Mouse (Mus musculus) embryonic stem cell, embryonic (primary cell): ENCODE measurements at regions not wholly inside any gene's neighbourhood (a gene's known extent, or its start where the extent isn't known, plus 50 kb on each side); places are given as distances from the start of the nearest gene placed in this dataset.

Experiments used
- CTCF ChIA-PET, 4 experiments: fragments of 300-600 bp in 2 of 4; fragments of 350-600 bp in 2 of 4; sonication (Branson Sonifier 250); formaldehyde crosslinking; loops; one replicate each; lab custom pipeline; 2022; ENCODE audit warnings: inconsistent platforms in 2 of 4; lab: Charles Lee
- POLR2A ChIA-PET, 4 experiments: fragments of 300-600 bp in 2 of 4; fragments of 350-600 bp in 2 of 4; sonication (Branson Sonifier 250); formaldehyde crosslinking; loops; one replicate each; lab custom pipeline; 2022; ENCODE audit warnings: antibody characterized with exemption in 4 of 4, inconsistent platforms in 1 of 4; lab: Charles Lee

DNA sequence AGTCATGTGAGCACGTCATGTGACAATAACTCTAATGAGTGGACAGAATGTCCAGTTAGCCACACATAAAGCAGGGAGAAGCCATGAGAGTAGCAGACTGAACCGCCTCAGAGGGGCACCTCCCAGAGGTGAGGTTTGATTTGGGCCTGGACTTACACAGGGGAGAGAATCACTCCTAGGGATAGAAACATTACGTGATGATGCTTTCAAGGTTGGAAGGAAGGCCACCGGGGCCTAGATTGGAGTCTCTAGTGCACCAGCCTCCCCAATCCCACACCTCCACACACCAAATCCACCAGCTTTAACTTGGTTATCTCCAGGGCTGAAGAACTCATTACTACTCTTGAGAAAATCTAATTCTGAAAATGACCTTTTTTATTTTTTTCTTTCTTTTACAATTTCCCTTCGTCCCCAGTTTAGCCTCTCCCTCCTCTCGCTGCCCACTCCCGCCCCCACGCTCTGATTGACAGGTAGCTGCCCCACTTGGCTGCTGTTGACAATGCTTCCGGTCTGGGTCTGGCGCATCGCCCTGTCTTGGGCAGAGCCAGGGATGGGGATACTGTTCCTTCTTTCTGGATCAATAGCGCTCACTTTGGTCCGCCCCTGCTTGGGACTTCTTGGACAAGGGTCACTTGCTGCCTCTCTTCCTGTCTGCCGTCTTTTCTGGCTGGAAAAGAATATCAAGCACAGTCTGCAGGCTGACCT is 87.8 kb upstream of the Mvb12b start:
- ChIA-PET CTCF (interaction anchor here in 2 of 4 experiments (0.5 to 2.4 kb wide), 7 partner anchors 15 to 731 kb away, joined by 3 to 14 read pairs (median 3); no protein-coding TSS in a partner anchor), POLR2A (interaction anchor here in 2 of 4 experiments (0.7 to 2.1 kb wide), 2 partner anchors 12 to 796 kb away, joined by 3 to 6 read pairs; partner anchors contain the start of gene Hspa5 (in 1 of the 2))

DNA sequence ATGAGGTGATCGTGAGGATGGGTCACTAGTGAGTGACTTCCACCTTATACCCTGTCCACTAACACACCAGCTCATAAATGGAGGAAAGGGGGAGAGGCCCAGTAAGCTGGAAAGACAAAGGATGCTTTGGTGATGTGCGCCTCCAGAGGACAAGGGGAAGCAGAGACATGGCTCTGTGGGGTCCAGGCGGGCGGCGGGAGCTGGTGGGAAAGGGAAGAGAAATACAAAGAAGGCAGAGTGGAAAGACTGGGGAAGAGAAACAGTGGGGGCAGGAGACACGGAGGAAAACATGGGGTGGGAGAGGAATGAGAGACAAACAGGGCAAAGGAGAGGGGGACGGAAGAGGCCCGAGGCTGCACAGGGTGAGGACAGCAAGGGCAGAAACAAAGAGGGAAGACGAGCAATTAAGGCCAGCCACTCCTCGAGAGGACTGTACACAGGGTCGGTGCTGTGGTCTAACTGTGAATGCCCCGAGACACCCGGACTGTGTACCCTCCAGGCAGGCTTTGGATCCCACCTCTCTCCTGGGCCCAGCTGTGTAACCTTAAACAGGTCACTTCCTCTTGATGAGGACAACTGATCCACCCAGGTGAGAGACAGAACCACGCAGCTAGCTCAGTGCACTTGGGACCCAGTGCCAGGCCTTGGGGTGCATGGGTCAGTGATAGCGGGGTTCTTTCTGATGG is 87.1 kb upstream of the Mvb12b start:
- POLR2A ChIA-PET = interaction anchor here in 1 of 4 experiments (0.8 to 2.1 kb wide), 3 partner anchors 12 to 670 kb away, joined by 3 to 6 read pairs (median 4); no protein-coding TSS in a partner anchor
- CTCF ChIA-PET = interaction anchor here (0.5 to 2.4 kb wide), 16 partner anchors 11 to 731 kb away, joined by 3 to 16 read pairs (median 4); no protein-coding TSS in a partner anchor

DNA sequence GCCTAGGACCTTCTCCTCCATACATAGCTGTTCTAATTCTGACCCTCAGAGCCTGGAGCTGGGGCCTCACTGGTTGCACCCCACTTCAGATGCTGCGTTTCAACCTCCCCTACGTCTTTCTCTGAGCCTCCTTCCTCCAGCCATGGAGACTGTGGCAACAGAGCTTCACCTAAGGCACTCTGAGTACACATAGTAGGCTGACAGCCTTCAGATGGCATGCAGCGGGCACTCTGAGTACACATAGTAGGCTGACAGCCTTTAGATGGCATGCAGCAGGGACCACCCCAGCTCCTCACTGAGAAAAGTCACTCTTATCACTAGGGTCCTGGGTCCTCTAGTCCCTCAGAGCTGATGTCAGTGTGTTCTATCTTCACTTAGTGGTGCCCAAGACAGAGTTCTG is 86.3 kb upstream of the Mvb12b start:
- CTCF ChIA-PET = interaction anchor here (0.5 to 2.4 kb wide), 50 partner anchors 8 to 672 kb away, joined by 3 to 16 read pairs (median 3); no protein-coding TSS in a partner anchor
- POLR2A ChIA-PET = interaction anchor here in 2 of 4 experiments (0.8 to 2.0 kb wide), 6 partner anchors 10 to 797 kb away, joined by 3 to 4 read pairs (median 3); partner anchors contain the start of gene Hspa5 (in 1 of the 2)

DNA sequence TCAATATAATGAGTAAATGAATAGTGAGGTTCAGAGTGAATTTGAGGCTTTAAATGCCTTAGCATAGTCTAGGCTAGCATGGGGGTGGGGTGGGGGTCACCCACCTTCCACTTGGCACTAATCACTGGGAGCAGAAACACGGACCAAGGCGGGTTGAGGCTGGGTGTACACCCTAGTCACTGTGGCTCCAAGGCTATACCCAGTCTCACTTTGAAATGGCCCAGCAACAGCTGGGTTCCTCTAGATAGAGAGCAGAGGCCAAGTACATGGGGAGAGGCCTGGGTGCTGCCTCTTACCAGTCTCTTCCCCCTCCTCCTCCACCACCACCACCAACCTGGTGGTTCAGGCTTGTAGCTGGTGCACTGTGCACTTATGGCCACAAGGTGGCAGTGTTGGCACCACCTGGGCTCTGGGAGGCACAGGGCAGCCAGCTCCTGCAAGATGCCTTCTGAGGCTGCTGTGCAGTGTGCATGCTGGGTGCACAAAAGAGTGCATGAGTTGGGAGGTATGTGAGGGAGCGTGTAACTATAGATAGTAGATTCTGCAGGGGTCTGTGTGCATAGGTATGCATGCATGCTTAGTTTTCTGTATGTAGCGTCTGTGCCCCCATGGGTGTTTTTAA is 85.6 kb upstream of the Mvb12b start:
- CTCF ChIA-PET = interaction anchor here (0.5 to 2.4 kb wide), 49 partner anchors 8 to 673 kb away, joined by 3 to 16 read pairs (median 3); no protein-coding TSS in a partner anchor
- POLR2A ChIA-PET = interaction anchor here in 2 of 4 experiments (1.0 to 2.0 kb wide), 5 partner anchors 10 to 798 kb away, joined by 3 to 4 read pairs (median 3); partner anchors contain the start of gene Hspa5 (in 1 of the 2)

DNA sequence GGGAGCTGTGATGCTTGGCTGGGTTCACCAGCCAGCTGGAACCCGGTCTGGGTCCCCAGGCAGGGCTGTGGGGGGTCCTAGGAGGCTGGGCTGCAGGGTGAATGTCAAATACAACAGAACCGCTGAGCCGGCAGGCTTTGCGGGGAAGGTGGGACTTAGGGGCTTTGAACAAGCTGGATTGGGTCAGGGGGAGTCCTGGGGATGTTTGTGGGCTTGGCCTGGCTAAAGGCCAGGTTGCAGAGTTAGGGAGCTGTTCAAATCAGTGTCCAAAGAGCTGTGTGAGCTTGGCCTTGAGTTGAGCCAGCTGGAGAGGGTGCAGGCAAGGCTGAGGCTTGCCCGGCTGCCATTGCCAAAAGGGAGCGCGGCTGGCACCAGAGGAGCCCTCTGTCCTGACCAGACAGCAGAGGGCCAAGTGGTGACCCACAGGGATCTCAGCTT is 79.3 kb upstream of the Mvb12b start:
- POLR2A ChIA-PET = no interaction called here
- CTCF ChIA-PET = interaction anchor here in 1 of 4 experiments (1.0 kb wide), 1 partner anchor 10 kb away, joined by 5 read pairs; no protein-coding TSS in a partner anchor

DNA sequence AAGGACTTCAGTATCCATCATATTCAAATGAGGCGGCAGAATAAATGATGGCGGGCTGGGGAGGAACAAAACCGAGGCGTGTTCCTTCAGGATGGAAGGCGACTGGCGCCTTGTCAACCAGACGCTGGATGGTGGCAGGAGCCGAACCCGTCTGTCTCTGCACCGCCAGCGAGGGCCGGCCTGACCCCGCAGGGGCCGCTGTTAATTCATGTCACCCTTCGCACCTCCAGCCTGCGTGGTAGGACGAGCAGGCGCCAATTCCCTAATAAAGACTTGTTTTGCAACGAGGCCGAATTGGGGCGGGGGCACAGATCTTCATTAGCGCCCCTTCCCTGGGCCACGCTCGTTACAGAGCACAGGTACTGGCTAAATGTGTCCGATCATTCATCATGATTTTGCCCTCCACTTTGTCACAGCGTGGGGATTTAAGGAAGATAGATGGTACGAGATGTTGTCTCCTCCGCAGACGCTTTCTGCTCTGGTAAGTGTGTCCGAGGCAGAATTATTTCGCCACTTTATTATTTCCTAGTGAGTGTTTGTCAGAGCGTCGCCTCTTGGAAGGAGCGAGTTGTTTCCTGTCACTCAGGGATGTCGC is 78.7 kb upstream of the Mvb12b start:
- POLR2A ChIA-PET = no interaction called here
- CTCF ChIA-PET = interaction anchor here in 1 of 4 experiments (1.0 kb wide), 1 partner anchor 10 kb away, joined by 5 read pairs; no protein-coding TSS in a partner anchor

DNA sequence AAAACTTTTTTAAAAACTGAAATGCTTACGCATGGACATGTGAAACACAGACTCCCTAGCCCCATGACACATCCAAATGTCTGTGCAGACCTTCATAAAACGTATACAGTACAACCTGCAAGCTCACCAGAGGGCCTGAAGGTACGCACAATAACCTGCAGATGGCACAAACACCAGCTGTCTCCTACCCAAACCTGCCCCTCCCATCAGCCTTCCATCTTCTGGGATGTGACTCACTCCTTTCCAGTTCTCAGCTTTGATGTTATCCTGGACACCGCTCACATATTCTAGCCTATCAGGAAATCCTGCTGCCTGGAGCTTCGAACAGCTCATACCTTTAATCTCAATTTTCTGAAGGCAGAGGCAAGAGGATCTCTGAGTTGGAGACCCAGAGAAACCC is 76.3 kb upstream of the Mvb12b start:
- ChIA-PET CTCF (interaction anchor here in 2 of 4 experiments (0.8 to 3.1 kb wide), 2 partner anchors 8 to 10 kb away, joined by 8 to 14 read pairs; no protein-coding TSS in a partner anchor), POLR2A (interaction anchor here in 1 of 4 experiments (0.6 to 1.3 kb wide), 2 partner anchors 10 to 128 kb away, joined by 3 read pairs; no protein-coding TSS in a partner anchor)

DNA sequence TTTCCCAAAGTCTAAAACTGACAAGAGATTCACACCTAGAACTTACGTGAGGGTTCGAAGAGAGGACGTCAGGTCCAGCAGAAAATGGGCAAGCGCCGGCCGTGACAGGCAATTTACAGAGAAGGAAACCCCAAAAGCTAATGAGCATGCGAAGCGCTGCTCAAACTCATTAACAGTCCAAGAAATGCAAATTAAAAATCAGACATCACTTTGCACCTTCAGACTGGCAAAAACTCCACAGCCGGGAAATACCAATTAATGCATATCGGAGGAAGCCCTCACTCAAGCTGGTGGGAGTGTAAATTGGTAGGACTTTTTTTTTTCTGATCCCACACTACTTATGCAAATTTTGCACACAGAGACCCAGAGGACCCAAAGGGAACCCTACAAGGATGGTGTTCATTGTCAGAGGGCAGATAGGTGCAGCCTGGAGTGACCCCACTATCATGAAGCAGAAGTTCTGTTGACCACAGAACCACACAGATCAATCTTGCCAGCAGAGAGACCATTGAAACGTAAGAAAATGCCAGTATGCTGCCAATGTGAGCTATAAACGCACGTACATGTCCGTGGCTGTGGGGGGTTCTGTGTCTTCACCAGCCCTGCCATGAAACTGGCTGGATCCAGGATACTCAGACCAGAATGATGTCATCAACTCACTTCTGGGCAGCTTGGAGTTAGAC is 74.8 kb upstream of the Mvb12b start:
- ChIA-PET CTCF (interaction anchor here in 2 of 4 experiments (1.0 to 3.1 kb wide), 2 partner anchors 11 to 44 kb away, joined by 3 to 14 read pairs; no protein-coding TSS in a partner anchor), POLR2A (no interaction called here)

DNA sequence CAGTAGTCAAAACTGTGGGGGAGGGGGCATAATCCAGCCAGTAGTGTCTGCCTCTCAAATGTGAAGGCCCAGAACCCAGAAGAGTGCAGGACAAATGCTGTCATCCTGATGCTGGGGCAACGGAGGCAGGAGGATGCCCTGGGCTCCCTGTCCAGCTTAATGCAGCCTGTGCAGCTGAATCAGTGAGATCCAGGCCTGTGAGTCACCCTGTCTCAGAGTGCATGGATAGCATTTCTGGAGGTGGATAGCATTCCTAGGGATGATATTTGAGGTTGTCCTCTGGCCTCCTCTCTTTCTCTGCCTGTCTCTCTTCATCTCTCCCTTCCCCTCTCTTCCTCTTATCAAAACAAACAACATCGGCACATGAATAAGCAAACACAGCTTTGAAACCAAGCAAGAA is 73.8 kb upstream of the Mvb12b start:
- POLR2A ChIA-PET = no interaction called here

DNA sequence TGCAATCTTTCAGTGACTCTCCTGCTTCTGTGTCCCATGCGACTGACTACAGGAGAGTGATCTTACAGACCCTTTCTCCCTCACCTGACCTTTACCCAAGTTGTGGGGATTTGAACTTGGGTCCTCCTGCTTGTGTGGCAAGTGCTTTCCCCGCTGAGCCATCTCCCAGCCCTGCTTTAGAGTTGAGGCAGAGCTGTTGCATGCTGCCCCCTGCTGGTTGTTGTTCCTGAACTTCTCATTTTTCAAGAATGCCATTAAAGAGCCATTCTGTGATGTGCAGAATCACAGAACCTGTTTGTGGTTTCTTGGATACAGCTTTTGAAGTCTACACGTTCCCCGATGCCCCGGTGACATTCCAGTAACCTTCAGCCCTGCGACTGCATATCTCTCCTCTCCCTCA is 70.0 kb upstream of the Mvb12b start:
- ChIA-PET POLR2A (no interaction called here), CTCF (interaction anchor here in 3 of 4 experiments (0.5 to 1.9 kb wide), 11 partner anchors 11 to 1462 kb away, joined by 3 to 6 read pairs (median 3); no protein-coding TSS in a partner anchor)

More for the DNA sequence above, 73.8 kb upstream of the Mvb12b start:
- CTCF ChIA-PET = interaction anchor here in 1 of 4 experiments (3.1 kb wide), 1 partner anchor 12 kb away, joined by 14 read pairs; no protein-coding TSS in a partner anchor

DNA sequence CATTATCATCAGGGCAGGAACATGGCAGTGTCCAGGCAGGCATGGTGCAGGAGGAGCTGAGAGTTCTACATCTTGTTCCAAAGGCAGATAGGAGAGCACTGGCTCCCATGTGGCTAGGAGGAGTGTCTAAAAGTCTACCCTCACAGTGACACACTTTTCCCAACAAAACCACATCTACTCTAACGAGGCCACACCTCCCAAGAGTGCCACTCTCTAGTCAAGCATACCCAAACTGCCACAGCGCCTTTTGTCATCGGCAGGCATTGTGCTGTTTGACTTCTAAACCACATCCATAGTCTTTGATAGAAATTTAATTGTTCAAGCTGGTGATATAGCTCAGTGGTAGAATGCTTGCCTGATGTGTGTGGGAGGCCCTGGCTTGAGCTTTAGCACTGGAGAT is 56.6 kb upstream of the Mvb12b start:
- POLR2A ChIA-PET = interaction anchor here in 1 of 4 experiments (0.6 kb wide), 1 partner anchor 12 kb away, joined by 4 read pairs; no protein-coding TSS in a partner anchor
- CTCF ChIA-PET = no interaction called here

DNA sequence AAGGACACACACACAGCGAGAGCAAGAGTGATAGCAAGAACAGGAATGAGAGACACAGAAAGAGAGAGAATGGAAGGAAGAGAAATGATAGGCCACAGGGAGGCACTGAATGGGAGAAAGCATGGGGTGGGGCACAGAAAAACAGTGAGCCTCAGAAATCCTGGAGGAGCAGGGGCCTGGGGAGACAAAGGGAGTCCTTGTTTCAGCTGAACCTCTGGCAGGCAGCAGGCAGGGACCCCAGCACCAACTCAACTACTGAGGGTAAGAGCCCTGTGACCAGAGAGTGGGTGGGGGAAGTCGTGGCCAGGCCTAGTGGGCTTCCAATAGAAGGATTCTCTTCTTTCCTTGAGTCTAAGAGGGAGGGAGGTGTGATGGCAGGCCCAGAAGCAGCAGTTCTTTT is 54.3 kb upstream of the Mvb12b start:
- ChIA-PET POLR2A (no interaction called here), CTCF (no interaction called here)

DNA sequence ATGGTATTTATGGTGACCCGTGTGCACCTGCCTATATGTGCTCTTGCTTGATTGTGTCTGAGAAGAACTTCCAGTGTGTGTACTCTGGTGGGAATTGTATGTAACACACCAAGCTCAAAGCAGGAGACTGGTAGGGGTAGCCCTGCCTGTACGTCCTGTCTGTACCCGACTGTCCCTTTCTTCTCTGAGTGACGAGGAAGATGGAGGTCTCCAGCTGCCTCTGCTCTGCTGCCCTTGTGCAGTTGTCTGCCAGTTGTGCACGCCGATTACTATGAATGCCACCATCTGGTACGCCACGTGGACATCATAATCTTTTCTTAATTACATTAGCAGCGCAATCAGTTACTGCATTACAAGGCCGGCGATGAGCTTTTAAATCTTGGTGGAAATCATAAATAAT is 53.6 kb upstream of the Mvb12b start:
- ChIA-PET CTCF (no interaction called here), POLR2A (interaction anchor here in 1 of 4 experiments (1.4 kb wide), 1 partner anchor 69 kb away, joined by 3 read pairs; no protein-coding TSS in a partner anchor)

DNA sequence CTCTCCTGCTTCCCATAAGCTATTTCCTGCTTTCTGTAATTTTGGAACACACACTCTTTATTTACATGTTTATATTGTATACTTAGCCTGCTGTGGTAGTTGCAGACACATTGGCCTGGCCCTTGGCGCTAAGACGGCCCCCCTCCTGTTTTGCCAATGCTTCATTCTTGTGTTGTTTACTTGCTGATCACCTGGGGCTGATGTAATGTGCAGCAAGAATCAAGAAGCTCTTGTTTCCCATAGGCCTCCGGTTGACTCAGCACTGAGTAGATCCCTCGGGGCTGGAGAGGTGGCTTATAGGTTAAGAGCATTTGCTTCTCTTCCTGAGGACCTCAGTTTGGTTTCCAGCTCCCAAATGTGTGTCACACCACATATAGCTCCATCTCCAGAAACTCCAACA is 52.1 kb upstream of the Mvb12b start:
- ChIA-PET POLR2A (interaction anchor here in 1 of 4 experiments (1.4 kb wide), 1 partner anchor 67 kb away, joined by 3 read pairs; no protein-coding TSS in a partner anchor), CTCF (no interaction called here)
